Mouse (Mus musculus) hindbrain, embryonic 15.5 days (tissue): Measurements from ENCODE around the gene Calr3. TPM values are rescaled to one million over a fixed set of nuclear protein-coding genes. Genes with fewer than 3 reads are reported as not detected.

Source experiments
- ATAC-seq: fragments of 200-750 bp; cut with Nextera tagmentation; 2 replicates; pipeline ENCODE4 v1.8.0; 2017; ENCODE audit warnings: low read depth, moderate number of reproducible peaks, moderate TSS enrichment; ENCODE audit not compliant: low FRiP score
- H3K27ac ChIP-seq: fragments of 300-500 bp; sonication (generic); replicated peaks from 2 replicates; pipeline ENCODE4 v1.5.1; 2015; ENCODE audit warnings: mild to moderate bottlenecking, inconsistent platforms
- H3K27me3 ChIP-seq: fragments of 300-500 bp; sonication (generic); 2 replicates; pipeline ENCODE4 v1.6.1; 2015; ENCODE audit warnings: control low read depth, inconsistent platforms
- H3K36me3 ChIP-seq: fragments of 300-500 bp; sonication (generic); 2 replicates; pipeline ENCODE4 v1.6.1; 2015; ENCODE audit warnings: control low read depth, inconsistent platforms
- H3K4me1 ChIP-seq: fragments of 300-500 bp; sonication (generic); replicated peaks from 2 replicates; pipeline ENCODE4 v1.6.1; 2015; ENCODE audit warnings: control low read depth, inconsistent platforms
- H3K4me2 ChIP-seq: fragments of 300-500 bp; sonication (generic); 2 replicates; pipeline ENCODE4 v1.6.1; 2015; ENCODE audit warnings: moderate library complexity, mild to moderate bottlenecking, inconsistent platforms
- H3K4me3 ChIP-seq: fragments of 300-500 bp; sonication (generic); 2 replicates; pipeline ENCODE4 v1.5.1; 2015; ENCODE audit warnings: mild to moderate bottlenecking, inconsistent platforms
- H3K9ac ChIP-seq: fragments of 300-500 bp; sonication (generic); 2 replicates; pipeline ENCODE4 v1.6.1; 2015; ENCODE audit warnings: inconsistent platforms
- H3K9me3 ChIP-seq: fragments of 300-500 bp; sonication (generic); 2 replicates; pipeline ENCODE4 v1.6.1; 2016; ENCODE audit warnings: control low read depth, inconsistent platforms
- WGBS: fragments of 180-500 bp; shearing (Covaris S2); methylation state at CpG from one replicate; pipeline ENCODE4 v1.1.7; 2015; 5-methylcytosine and 5-hydroxymethylcytosine counted together
- polyA plus RNA-seq: library from polyadenylated mRNA; unstranded; fragments of >200 nt; fragmentation: Nextera tagmentation; extraction: Ambion mirVana; gene quantifications from 2 replicates; pipeline ENCODE4 v1.2.1, GENCODE M21; 2015

Gene Calr3
- polyA plus RNA-seq, 1 experiment from 2014 or later = 1.5 TPM

DNA sequence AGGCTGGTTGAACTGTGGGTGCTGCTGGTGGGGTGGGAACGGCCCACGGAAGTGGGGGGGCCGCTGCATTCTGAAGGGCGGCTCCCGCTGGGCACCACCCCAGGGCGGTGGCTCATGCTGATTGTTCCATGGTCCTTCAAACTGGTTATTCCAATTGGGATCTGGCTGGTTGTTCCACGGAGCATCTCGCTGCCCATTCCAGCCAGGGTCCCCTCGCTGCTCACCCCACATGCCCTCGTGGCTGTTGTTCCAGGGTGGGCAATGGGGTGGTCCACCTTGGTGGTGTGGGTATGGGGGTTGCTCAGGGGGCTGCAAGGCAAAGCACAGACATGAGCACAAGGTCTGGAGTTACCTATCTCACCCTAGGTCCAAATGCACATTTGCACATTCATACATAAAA is 20.5 kb upstream of the Calr3 start:
- no peak overlapping the region for H3K9ac ChIP-seq
- WGBS = 95% methylated on average over 10 of the region's 10 CpGs
- no peak overlapping the region for H3K4me2 ChIP-seq
- H3K27ac ChIP-seq = no peak overlapping the region
- no peak overlapping the region for H3K4me3 ChIP-seq
- ATAC-seq = no peak
- H3K4me1 ChIP-seq = no peaks in the 10 kb centered on the region
- no peaks in the 10 kb centered on the region for H3K9me3 ChIP-seq
- no peaks in the 10 kb centered on the region for H3K27me3 ChIP-seq
- H3K36me3 ChIP-seq = peaks cover 97% of the 10 kb centered on the region

DNA sequence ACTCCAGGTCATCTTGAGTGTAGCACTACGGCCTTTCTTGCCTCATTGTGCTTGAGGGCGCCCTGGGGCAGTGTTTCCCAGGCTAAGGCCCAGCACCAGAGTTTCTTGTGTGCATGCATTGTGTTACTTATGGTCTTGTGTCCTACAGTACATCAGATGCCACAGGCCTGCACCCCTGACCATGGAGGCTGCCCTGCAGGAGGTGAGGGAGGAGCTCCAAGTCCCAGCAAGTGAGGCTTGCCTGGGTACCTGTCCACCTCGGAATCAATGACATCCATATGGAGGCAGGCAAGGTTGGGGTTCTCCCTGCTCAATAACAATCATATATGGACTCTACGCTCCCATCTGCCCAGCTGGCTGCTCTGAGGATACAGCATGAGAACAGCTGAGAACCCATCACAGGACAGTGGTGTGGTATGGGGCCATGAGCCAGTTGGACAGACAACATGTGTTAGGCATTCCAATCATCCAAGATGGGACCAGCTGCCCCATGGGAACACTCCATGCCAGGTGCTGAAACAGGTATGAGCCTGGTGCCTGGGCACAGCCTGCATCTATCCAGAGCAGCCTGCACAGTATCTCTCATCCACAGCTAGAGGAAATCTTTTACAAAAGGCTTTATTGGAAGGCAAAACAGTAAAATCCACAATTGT is 16.3 kb upstream of the Calr3 start:
- H3K9me3 ChIP-seq = no peaks in the 10 kb centered on the region
- 94% methylated on average over 4 of the region's 4 CpGs for WGBS
- peaks cover 75% of the 10 kb centered on the region for H3K36me3 ChIP-seq
- no peak overlapping the region for H3K9ac ChIP-seq
- H3K4me3 ChIP-seq = no peak overlapping the region
- no peak overlapping the region for H3K4me2 ChIP-seq
- H3K27me3 ChIP-seq = no peaks in the 10 kb centered on the region
- H3K27ac ChIP-seq = no peak overlapping the region
- ATAC-seq = no peak; the same call in 1 of the 2 replicates
- no peaks in the 10 kb centered on the region for H3K4me1 ChIP-seq

DNA sequence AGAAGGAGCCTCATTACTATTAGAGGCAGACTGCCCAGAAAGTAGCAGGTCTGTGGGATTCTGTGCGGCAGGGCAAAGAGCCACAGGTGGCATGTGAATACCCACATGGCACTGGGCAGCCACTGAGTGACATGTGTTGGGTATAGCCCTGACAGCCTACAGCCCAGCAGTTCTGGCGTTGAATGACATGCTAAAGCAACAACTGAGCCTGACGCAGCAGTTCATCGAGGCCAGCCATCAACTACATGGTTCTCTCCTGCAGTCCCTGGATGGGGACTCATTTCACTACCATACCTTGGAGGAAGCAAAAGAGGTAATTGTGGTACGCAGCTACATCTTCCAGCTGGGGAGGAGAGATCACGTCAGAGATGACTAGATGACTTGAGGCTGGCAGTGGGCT is 14.8 kb upstream of the Calr3 start:
- no peak overlapping the region for H3K4me3 ChIP-seq
- ATAC-seq = no peak
- no peaks in the 10 kb centered on the region for H3K27me3 ChIP-seq
- H3K27ac ChIP-seq = no peak overlapping the region
- H3K4me2 ChIP-seq = no peak overlapping the region
- 89% methylated on average over 6 of the region's 6 CpGs for WGBS
- no peak overlapping the region for H3K9ac ChIP-seq
- H3K4me1 ChIP-seq = no peaks in the 10 kb centered on the region
- H3K36me3 ChIP-seq = peaks cover 73% of the 10 kb centered on the region
- H3K9me3 ChIP-seq = no peaks in the 10 kb centered on the region

DNA sequence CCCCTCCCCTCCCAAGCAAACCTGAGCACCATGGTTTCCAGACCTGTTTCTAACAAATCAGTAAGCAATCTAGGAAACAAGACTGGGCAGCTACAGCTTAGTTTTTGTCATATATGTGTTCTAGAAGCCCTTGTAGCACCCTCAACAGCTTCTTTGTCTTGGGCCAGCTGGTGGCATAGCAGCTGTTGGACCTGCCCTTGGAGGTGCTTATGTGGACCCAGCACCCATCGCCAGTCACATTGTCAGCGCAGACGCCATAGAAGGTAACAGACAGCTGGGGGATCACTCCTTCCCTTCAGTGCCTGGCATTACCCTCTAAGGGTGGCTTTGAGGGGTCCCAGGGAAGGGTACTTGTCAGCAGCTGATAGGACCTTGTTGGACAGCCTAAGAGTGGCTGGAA is 14.1 kb upstream of the Calr3 start:
- H3K36me3 ChIP-seq = peaks cover 73% of the 10 kb centered on the region
- H3K4me1 ChIP-seq = no peaks in the 10 kb centered on the region
- no peak overlapping the region for H3K4me2 ChIP-seq
- H3K27me3 ChIP-seq = no peaks in the 10 kb centered on the region
- ATAC-seq = no peak
- no peaks in the 10 kb centered on the region for H3K9me3 ChIP-seq
- no peak overlapping the region for H3K4me3 ChIP-seq
- 88% methylated on average over 3 of the region's 3 CpGs for WGBS
- no peak overlapping the region for H3K27ac ChIP-seq
- no peak overlapping the region for H3K9ac ChIP-seq

DNA sequence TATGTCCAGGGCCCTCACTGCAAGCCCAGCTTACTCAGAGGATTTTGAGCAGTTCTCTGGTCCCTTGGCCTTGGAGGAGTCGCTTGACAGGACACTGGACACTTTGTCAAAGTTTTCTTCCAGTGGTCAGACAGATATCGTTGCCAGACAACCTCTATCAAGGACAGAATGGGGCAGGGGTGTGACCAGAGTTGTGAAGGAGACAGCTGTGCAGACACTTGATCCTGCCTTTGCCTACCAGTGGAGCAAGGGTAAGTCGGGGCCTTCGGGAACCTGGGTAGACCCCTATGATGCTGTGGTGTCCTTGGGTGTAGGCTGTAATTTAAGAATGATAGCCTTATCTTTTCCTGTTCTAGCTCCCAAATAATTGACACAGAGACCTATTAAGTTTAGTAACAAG is 11.6 kb upstream of the Calr3 start:
- WGBS = 97% methylated on average over 4 of the region's 4 CpGs
- H3K9ac ChIP-seq = no peak overlapping the region
- H3K36me3 ChIP-seq = peaks cover 72% of the 10 kb centered on the region
- no peaks in the 10 kb centered on the region for H3K27me3 ChIP-seq
- ATAC-seq = no peak
- no peaks in the 10 kb centered on the region for H3K4me1 ChIP-seq
- no peak overlapping the region for H3K4me3 ChIP-seq
- H3K27ac ChIP-seq = no peak overlapping the region
- H3K9me3 ChIP-seq = no peaks in the 10 kb centered on the region
- H3K4me2 ChIP-seq = no peak overlapping the region

DNA sequence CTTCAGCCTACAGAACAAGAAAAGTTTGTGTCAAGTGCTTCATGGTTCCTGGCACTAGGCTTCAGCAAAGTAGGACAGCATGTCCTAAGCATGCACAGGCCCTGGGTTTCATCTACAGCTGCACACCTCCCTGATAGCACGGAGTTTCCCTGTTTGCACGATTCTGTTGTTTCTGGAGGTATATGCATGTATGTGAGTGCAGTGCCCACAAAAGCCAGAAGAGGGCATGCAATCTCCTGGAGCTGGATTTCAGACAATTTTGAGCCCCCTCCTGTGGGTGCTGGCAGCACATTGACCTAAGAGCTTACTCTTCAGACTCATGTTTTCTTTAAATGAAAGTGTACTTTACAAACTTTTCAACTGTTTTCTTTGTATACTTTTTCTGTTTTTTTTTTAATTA is 10.2 kb upstream of the Calr3 start:
- no peak overlapping the region for H3K27ac ChIP-seq
- H3K9ac ChIP-seq = no peak overlapping the region
- no peaks in the 10 kb centered on the region for H3K9me3 ChIP-seq
- ATAC-seq = no peak
- no peak overlapping the region for H3K4me3 ChIP-seq
- 98% methylated on average over 2 of the region's 2 CpGs for WGBS
- H3K4me2 ChIP-seq = no peak overlapping the region
- H3K36me3 ChIP-seq = peaks cover 72% of the 10 kb centered on the region
- H3K4me1 ChIP-seq = no peaks in the 10 kb centered on the region
- H3K27me3 ChIP-seq = no peaks in the 10 kb centered on the region

DNA sequence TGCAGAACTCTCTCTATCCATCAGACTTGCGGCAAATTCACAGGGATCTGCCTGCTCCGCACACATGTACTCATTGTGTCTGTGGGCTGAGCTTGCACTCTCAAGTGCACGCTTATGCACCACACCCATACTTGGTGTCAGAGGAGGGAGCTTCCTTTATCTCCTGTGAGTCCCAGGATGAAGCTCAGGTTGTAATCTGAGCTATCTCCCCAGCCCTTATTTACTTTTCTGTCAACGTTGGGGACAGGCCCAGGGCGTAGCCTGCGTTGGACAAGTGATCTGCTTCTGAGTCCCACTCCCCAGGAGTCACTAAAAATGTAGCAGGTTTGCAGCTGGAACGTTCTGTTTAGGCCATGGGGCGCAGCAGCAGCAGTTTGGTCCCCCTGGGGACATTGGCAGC is 7.8 kb upstream of the Calr3 start:
- no peak overlapping the region for H3K4me2 ChIP-seq
- H3K9me3 ChIP-seq = no peaks in the 10 kb centered on the region
- peaks cover 62% of the 10 kb centered on the region for H3K36me3 ChIP-seq
- H3K9ac ChIP-seq = no peak overlapping the region
- no peaks in the 10 kb centered on the region for H3K27me3 ChIP-seq
- no peak overlapping the region for H3K4me3 ChIP-seq
- WGBS = 89% methylated on average over 8 of the region's 8 CpGs
- no peak for ATAC-seq
- peaks cover 11% of the 10 kb centered on the region; the same call in 1 of the 2 replicates for H3K4me1 ChIP-seq
- H3K27ac ChIP-seq = no peak overlapping the region

DNA sequence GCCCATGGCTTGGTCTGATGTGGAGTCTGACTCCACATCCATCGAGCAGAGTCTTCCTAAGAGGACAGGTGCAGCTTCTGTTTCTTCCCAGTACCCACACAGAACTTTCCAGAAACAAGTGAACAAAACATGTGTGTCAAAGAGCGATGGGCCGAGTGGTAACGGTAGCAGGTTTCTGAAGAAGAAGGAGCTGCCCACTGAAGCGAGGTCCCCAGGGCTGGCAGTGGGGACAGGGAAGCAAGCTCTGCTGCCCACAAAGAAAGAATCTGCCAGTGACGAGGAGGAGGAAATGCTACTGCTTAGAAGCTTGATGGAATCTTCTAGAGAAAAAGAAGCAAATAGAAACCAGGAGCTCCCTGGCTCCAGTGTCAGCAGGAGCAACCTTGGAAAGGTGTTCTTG is 1.4 kb upstream of the Calr3 start:
- H3K9me3 ChIP-seq = no peaks in the 10 kb centered on the region
- H3K27ac ChIP-seq = no peak overlapping the region
- no peak overlapping the region for H3K4me3 ChIP-seq
- WGBS = 94% methylated on average over 6 of the region's 6 CpGs
- H3K9ac ChIP-seq = no peak overlapping the region
- no peak overlapping the region for H3K4me2 ChIP-seq
- no peaks in the 10 kb centered on the region for H3K27me3 ChIP-seq
- peaks cover 37% of the 10 kb centered on the region for H3K4me1 ChIP-seq
- ATAC-seq = no peak
- H3K36me3 ChIP-seq = peaks cover 11% of the 10 kb centered on the region

DNA sequence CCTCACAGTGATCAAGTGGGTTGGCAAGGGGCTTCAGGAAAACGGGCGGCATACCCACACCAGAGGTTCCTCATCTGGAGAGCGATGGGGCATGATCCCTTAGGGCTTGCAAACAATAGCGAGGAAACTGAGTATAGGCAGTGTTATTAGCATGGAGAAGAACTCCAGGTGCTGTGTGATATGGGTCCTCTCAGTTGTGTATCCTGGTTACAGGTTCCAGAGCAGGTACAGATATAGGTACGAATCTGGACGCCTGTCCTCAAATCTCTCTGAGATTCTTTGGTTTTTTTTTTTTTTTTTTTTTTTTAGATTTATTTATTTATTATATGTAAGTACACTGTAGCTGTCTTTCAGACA is 302 bp upstream of the Calr3 start:
- Histone ChIP-seq H3K36me3 (0 out of 2 replicates have a peak, but pooled peaks cover 1% of the 10 kb centered on the region), H3K4me2 (peak overlapping the region; percentile 74), H3K4me3 (peak overlapping the region; percentile 43), H3K4me1 (peaks cover 37% of the 10 kb centered on the region), H3K9ac (peak overlapping the region; percentile 54), H3K27me3 (no peaks in the 10 kb centered on the region), H3K9me3 (no peaks in the 10 kb centered on the region), H3K27ac (peak overlapping the region; percentile 70)
- peak; percentile 79 for ATAC-seq
- WGBS = 39% methylated on average over 6 of the region's 6 CpGs

DNA sequence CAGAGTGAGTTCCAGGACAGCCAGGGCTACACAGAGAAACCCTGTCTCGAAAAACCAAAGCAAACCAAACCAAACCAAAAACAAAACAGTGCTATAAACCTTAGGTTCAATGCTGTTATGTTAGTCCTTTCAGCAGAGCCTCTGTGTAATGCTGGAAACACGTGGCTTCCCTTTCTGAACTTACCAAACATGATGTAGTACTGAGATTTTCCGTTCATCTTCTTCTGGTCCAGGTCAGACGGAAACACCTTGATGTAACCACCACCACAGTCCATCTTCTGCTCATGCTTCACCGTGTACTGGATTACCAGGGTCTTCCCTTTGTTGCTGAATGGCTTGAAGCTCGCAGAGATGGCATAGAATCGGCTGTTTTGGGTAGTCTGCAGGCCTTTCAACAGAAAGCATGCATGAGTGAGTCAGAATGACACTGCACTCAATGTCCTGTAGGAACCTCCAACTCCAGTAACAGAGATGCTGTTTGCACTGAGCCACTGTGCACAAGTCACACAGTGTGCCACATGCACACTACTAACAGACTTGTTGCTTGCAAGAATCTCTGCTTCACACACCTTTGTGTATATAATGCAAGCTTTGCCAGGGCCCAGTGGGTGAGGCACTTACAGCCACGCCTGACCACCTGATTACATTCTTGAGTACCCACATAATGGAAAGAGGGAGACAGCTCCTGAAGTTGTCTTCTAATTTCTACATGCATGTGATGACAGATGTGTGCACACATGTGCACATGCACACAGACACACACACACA is 5.2 kb downstream of the Calr3 start:
- Histone ChIP-seq H3K9ac (no peak overlapping the region), H3K36me3 (no peaks in the 10 kb centered on the region), H3K9me3 (no peaks in the 10 kb centered on the region), H3K4me1 (peaks cover 4% of the 10 kb centered on the region), H3K27ac (no peak overlapping the region), H3K4me3 (no peak overlapping the region), H3K27me3 (no peaks in the 10 kb centered on the region), H3K4me2 (no peak overlapping the region)
- WGBS = 70% methylated on average over 8 of the region's 8 CpGs
- ATAC-seq = no peak

DNA sequence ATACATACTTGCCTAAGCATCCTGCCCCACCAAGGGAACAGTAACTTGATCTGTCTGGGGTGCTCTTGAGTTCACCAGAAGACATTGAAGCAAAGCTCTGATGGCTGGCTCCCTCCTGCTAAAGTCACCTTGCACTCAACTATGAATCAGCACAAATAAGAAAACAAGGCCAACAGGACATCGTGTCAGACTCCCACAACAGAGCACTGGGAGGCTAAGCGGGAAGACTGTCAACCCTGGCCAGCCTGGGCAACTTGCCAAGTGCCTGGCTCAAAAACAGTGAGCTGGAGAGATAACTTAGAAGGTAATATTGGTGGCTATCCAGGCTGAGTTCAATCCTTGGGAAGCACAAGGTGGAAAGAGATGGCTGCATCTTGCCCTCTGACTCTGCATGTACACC is 8.7 kb downstream of the Calr3 start:
- H3K27me3 ChIP-seq = no peaks in the 10 kb centered on the region
- H3K4me3 ChIP-seq = no peak overlapping the region
- no peak overlapping the region for H3K4me2 ChIP-seq
- 42% methylated on average over 2 of the region's 2 CpGs for WGBS
- H3K27ac ChIP-seq = no peak overlapping the region
- H3K4me1 ChIP-seq = no peaks in the 10 kb centered on the region
- no peaks in the 10 kb centered on the region for H3K36me3 ChIP-seq
- no peak overlapping the region for H3K9ac ChIP-seq
- H3K9me3 ChIP-seq = no peaks in the 10 kb centered on the region
- no peak for ATAC-seq

DNA sequence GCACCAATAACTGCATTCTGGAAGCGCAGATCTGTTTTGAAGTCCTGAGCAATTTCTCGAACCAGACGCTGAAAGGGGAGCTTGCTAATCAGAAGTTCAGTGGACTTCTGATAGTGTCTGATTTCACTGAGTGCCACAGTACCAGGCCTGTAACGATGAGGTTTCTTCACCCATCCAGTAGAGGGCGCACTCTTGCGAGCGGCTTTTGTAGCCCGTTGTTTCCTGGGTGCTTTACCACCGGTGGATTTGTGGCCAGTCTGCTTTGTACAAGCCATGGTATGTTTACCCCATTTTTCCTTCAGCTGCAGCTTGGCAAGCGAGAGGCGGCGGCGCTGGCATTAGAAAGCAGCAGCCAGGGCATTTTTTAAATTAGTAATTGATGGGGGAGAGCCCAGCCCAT is 14.0 kb downstream of the Calr3 start:
- H3K4me2 ChIP-seq = no peak overlapping the region
- H3K36me3 ChIP-seq = no peaks in the 10 kb centered on the region
- no peaks in the 10 kb centered on the region for H3K4me1 ChIP-seq
- ATAC-seq = no peak
- 58% methylated on average over 13 of the region's 13 CpGs for WGBS
- H3K27ac ChIP-seq = no peak overlapping the region
- H3K9me3 ChIP-seq = no peaks in the 10 kb centered on the region
- H3K4me3 ChIP-seq = no peak overlapping the region
- H3K9ac ChIP-seq = no peak overlapping the region
- no peaks in the 10 kb centered on the region for H3K27me3 ChIP-seq

DNA sequence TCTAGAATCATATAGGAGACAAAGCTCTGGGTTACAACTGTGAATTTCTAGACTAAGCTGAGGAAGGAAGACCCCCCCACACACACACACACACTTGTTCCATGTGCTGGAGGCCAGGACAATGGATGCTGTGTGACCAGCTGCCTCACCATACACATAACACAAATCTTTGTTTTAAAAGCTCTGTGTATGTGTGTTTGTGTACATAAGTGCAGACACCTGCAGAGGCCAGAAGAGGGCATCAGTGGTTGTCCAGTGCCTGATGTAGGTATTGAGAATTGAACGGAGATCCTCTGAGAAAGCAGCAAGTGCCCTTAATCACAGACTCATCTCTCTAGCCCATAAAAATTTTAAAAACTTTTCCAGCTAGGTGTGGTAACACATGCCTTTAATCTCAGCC is 20.7 kb downstream of the Calr3 start:
- Histone ChIP-seq H3K4me2 (no peak overlapping the region), H3K4me1 (peaks cover 31% of the 10 kb centered on the region), H3K27me3 (no peaks in the 10 kb centered on the region), H3K9ac (no peak overlapping the region), H3K36me3 (no peaks in the 10 kb centered on the region), H3K9me3 (no peaks in the 10 kb centered on the region), H3K4me3 (no peak overlapping the region), H3K27ac (no peak overlapping the region)
- no peak for ATAC-seq
- WGBS = 65% methylated on average over 1 of the region's 1 CpGs
